Mouse (Mus musculus) frontal cortex, postnatal 14 days (tissue): ENCODE measurements around the gene Ddx58.

Experiments used
- DNase-seq, 2 experiments: peaks; one replicate each; pipeline ENCODE4 v3.0.0; 2022; ENCODE audit warnings: low spot score in 2 of 2

Ddx58 gene

DNA sequence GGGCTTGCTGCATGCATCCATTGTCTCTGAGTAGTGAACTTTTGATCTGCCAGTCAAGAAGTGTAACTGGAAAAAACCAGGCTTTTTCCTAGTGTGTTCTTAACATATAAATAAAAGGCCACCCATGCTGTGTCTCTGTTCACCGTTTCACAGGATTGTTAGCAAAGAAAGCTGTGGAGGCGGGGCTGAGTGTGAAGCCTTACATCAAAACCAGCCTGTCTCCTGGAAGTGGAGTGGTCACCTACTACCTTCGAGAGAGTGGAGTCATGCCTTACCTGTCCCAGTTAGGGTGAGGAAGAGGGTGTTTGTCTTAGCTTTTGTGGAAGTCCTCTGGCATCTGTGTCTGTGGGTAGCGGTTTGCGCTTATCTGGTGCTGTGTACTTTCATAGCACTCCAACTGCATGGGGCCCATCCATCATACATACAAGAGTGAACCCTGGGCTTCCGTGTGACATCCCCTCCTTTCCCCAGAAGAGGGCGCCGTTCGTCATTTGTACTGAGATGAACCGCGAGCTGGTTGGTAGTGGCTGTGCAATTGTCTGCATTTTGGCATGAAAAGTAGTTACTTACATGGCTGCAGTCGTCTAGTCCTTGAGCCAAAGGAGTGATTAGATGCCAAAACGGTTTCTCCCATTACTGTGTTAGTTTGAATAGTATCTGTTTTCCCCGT is 56.8 kb downstream of the Ddx58 start:
- DNase-seq: peak; percentile 35 to 53

DNA sequence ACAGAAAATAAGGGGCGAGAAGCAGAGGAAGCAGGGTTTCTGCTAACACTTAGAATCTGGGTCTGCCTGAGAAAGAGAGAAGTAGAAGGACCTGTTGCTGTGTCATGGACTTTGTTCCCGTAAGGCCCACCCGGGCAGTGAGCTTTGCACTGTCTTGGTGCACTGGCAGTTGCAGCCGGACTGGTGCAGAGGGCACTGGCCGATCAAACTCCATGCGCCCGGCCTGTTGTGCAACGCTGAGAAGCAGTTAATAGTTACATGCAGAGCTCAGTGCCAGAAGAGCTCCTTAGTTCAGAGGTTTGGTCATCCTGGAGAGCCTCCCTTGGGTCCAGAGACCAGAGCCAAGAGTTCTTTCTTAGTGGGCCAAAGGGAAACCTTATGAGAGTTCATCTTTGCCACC is 57.9 kb downstream of the Ddx58 start:
- DNase-seq: no peak

DNA sequence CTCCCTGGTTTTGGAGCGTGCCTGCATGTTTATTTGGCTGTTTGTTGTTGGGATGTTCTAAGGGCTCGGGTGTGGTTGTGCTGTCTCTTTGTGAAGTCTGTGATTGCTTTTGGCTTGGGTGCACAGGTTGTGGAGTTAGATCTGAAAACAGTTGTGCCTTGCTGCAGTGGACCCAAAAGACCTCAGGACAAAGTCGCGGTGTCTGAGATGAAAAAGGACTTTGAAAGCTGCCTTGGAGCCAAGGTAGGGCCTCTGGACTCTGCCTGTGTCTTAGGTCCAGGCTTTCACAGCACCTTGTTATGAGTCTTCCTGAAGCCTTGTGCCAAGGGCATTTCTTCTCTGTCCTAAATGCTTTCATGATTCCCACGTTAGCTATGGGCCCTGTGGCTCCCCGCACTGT is 59.6 kb downstream of the Ddx58 start:
- DNase-seq: no peak

DNA sequence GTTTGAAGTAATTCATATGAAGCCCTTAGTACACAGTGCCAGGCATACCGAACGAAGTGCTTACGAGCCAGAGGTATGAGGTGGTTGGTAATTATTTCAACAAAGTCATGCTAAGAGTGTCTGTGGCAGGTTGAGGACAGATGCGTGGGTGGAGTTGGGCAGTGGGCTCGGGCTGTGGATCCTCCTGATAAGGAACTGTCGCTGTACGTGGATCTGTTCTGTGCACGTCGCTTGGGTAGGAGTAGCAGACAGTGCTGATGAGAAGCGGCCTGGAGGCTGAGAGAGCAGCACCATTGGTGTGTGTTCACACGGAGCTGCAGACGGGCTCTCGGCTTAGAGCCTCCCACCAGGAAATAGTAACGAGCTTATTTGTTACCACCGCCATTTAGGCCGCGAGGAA is 61.0 kb downstream of the Ddx58 start:
- DNase-seq: no peak

DNA sequence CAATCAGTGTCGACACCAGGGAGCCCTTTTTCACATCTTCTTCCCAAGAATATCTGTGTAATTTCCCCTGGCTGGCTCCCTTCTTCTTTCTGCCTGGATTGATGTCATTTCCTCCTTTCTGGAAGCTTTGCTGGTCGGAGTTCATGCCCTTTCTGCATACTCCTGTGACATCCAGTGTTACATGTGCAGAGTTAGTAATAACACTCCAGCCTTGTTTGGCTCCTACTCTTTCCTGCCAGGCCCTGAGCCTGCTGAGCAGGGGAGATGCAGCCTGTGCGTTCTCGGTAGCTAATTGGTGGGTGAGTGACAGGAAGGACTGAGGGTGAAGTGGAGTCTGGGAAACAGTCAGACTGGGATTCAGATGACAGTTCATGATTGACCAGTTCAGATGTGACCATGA is 65.3 kb downstream of the Ddx58 start:
- DNase-seq: no peak

DNA sequence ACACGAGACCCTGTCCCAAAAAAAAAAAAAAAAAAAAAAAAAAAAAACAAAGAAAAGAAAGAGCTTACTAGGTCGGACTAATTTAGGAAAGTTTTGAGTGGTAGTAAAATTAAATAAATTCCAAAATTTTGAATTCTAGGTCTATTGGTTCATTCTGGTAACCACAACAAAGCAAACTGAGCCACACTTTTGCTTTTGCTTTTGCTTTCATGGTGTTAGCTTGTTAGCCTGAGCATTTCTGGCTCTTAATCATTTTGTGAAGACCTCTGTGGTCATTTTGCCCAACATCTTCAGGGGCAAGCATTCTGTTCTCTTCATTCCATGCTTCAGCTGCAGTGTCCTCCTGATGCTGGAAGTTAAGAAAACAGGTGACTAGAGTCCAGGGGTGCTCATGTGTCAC is 67.3 kb downstream of the Ddx58 start:
- DNase-seq: no peak

DNA sequence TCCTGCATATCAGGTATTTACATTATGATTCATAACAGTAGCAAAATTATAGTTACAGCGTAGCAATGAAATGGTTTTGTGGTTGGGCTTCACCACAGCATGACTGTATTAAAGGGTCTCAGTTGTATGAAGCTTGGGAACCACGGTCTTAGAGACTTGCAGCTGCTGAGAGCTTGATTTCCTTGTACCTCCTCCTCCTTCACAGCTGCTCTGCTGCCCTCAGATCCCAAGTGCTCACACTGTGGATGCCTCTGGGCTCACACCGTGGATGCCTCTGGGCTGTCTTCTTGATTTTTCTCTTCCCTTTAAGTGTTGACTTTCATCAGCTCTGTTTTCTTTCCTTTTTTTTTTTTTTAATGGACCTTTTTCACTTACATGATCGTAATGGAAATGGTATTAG is 68.2 kb downstream of the Ddx58 start:
- no peak for DNase-seq

DNA sequence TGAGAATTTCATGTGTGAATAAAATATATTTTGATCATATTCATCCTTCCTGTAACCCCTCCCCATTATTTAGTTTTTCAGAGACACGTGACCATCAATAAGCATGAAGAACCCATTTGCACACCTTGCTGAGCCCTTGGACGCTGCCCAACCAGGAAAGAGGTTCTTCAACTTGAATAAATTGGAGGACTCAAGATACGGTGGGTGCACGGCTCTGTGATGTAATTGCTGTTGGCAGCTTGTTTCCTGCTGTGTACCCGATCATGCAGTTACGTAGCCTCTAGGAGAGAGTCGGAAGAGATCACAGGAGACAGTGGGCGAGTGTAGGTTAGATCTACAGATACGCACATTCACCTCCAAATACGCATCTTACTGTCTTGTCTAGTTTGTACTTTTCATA is 76.0 kb downstream of the Ddx58 start:
- no peak for DNase-seq

DNA sequence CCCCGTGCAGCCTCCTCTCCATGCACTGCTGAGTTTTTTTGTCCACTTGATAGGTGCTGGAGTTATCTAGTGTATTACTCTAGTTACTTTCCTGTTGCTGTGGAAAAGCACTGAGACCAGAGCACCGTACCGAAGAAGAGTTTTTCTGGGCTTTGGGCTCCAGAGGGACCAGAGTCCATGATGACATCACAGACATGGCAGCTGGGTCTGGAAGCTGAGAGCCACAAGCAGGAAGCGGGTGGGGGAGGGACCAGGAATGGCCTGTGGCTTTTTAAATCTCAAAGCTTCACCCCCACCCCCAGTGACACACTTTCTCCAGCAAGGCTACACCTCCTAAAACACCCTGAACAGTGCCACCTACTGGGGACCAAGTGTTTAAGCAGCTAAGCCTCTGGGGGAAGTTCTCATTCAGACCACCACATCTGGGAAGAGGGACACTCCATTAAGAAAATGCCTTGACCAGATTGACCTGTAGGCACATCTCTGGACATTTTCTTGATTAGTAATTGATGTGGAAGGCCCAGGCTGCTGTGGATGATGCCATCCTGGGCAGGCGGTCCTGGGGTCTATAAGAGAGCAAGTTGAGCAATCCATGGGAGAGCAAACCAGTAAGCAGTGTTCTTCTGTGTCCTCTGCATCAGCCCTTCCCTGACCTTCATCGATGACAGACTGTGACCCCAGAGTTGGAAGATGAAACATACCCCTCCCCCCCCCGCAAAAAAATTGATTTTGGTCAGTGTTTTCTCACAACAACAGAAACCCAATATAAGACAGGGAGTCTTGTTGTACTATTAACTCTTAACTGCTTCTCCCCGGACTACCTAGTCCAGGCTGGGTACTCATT is 78.8 kb downstream of the Ddx58 start:
- DNase-seq: no peak

DNA sequence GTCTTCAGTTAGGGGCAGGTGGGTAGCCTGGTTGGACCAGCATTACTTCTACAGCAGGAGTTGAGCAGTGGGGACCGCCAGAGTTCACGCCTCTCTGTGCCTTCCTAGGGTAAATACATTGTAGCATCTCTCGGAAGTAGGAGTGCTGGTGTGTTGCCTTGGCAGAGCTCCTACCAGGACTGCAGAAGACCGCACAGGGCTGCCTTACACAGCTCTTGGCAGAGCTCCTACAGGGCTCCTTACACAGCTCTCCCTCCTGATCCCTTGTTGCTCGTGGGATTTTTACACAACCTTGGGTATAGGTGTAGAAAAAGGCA is 81.4 kb downstream of the Ddx58 start:
- no peak for DNase-seq

DNA sequence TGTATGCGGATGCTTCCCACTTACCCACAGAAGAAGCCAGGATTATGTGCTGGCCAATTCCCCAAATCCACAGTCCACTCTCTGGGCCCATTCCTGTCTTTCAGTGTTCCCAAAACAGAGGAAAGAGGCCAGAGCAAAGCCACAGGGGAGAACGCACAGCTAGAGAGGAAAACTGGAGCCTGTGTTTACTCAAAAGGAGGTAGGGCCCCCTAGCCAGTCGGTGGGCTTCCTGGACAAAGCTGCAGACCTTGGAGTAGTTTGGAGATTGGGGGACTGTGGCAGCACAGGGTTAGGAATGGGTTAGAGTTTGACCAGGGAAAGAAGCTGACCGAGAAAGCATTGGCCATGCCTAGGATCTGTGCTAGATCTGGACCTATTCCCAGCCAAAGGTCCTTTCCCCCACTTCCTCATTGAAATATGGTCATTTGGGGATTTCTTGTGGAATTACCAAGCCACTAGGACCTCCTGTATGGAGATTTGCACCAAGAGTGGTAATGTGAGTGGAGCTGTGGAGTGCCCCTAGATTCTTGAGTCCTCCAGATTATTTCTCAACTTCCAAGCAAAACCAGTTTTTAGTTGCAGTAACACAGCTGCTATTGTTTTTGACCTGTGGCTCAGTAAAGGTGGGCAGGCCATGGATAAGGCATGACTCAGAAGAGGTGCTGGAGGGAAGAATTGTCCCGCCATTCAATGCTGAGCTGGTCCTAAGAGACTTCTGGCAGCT is 82.0 kb downstream of the Ddx58 start:
- DNase-seq: no peak

DNA sequence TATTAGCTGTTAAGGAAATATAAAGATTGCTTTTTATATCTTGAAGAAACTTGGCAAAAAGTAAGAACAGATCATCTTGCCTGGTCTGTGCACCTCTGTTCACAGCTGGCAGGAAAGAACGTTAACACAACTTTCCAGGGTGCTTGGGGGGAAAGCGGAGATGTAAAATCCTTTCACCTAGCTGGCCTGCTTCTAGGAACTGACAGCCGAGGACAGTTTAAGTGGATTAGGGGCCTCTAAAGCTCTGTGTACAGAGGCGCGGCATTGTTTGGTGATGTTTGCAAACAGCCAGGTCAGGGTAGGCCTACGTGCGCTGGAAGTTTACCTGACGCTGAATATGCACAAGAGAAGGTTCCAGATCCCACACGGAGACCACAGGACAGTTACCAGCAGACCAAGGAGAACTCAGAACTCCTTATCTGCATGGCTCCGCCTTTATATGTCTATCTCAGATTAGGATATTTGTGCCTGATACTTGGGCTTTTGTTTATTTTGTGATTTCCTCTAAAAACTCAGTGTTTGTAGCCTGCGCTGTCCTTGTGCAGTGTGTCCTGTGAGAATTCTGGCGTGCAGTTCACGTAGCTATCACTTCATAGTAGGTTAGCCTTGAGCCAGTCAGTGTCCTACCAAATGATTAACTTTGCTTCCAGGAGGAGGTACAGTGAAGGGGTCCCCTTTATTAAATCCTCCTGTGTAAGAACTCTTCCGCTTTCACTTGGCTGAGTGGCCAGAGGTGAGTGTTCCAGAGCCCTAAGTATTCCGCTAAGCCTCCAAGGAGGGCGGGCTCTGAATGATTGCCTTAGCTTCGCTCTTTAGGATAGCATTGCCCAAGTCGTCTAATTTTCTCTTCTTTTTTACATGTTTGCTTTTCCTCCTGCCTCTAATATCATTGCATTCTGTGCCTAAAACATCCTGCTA is 82.8 kb downstream of the Ddx58 start:
- no peak for DNase-seq

DNA sequence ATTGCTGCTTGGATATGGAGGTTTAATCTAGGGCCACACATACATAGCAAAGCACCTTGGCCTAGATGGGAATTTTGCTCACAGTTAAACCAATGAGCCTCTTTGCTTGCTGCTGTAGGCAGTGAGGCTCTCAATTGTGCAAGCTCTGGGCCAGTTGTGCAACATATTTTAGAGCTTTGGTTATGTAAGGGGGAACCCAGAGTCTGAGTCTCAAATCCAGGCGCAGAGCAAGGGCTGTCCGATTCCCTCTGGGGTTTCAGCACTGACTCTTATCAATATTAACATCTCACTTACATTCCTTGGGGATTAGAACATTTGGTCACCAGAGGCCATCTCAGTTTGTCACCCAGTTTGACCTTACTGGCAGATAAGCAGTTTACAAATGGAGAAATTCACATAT is 83.5 kb downstream of the Ddx58 start:
- DNase-seq: no peak

DNA sequence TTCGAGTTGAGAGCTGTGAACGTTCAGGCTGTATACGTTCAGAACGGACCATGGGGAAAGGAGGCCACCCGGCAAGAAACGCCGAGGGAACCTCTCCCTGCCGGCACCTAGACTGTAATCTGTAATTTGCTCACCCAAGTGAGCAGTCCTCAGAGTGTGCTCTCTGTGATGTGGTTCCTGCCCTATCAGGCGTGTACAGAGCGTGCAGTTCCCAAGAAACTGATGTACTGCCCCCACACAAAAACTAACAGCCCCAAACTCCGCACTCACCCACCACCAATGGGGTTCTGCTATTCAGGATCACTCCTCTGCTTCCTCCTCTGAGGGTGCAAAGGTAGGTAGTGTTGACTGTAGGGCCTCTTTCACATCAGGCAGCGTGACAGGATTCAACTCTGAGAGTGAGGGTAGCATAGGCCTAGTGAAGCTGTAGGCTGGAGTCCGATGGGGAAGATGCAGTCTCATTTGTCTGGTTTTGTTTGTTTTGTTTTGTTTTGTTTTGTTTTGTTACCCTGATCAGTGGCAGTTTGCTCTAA is 84.1 kb downstream of the Ddx58 start:
- no peak for DNase-seq

DNA sequence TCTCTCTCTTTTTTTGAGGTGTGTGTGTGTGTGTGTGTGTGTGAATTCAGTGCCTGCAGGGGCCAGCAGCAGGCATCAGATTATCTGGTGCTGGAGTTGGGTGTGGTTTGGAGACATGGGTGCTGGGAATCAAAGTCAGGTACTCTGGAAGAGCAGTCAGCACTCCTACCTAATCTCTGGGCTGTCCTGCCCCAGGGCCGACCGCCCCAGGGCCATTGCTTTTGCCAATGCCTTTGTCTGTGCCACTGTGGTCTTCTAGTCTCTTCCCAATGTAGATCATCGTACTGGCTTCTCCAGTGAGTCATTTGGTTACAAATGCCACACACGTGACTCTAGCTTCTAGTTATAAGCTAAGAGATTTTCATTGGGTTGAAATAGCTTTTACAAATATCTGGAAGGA is 84.9 kb downstream of the Ddx58 start:
- DNase-seq: no peak
